In the genomic region with DNA sequence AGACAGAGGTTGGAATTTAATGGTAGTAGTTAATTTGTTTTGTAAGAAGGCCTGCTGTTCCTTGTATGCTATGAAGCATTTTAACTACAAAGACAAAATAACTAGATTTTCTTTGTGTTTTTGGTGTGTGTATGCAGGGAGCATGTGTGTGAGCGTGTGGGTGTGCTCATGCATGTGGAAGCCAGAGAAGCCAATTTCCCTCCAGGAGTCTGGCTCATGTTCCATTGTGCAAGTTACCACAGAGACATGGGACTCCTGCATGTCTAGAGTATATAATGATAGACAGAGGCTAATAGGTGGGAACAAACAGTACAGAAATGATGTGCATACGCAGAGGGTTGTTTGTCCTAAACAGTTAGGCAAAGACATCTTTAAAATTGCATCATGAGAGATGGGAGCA, we compare ENCODE assay signal across 28 mouse cellular contexts.
DNase-seq lines count a peak whose midpoint lies in the region; ATAC-seq and TF ChIP-seq lines count a peak whose summit lies in the region.
"Had no signal": no experiment of that assay in that cellular context is flagged by ENCODE, and none has a peak within 500 bp of the region (broad histone marks: within the 10 kb centered on the region; RNA-seq: fewer than 3 reads in every experiment).

No protein-coding gene starts in this region.

- no peak overlapping the region for H3K9ac ChIP-seq in kidney, embryonic 14.5 days (ENCODE audit: low read depth, low read length)
- H3K9ac ChIP-seq: embryonic facial prominence, embryonic 13.5 days; forebrain, embryonic 12.5 days; forebrain, embryonic 15.5 days; heart, embryonic 12.5 days; heart, embryonic 15.5 days; hindbrain, embryonic 13.5 days; intestine, embryonic 15.5 days had no signal

- H3K4me1 ChIP-seq in kidney, adult 2 months (ENCODE audit: control insufficient read depth, insufficient read depth, low read length) = no peaks in the 10 kb centered on the region
- H3K4me1 ChIP-seq in kidney, embryonic 14.5 days (ENCODE audit: control insufficient read depth, insufficient read depth, low read length) = no peaks in the 10 kb centered on the region
- H3K4me1 ChIP-seq: embryonic facial prominence, embryonic 10.5 days; embryonic facial prominence, embryonic 13.5 days; forebrain, embryonic 12.5 days; forebrain, embryonic 15.5 days; heart, embryonic 12.5 days; heart, embryonic 15.5 days; hindbrain, embryonic 10.5 days; hindbrain, embryonic 13.5 days; intestine, embryonic 15.5 days had no signal

- H3K27me3 ChIP-seq in kidney, adult 2 months (replicated peaks; ENCODE audit: control insufficient read depth, insufficient read depth, low read length) = no peaks in the 10 kb centered on the region
- H3K27me3 ChIP-seq in kidney, embryonic 14.5 days (ENCODE audit: control insufficient read depth, insufficient read depth, low read length) = no peaks in the 10 kb centered on the region
- H3K27me3 ChIP-seq: embryonic facial prominence, embryonic 13.5 days; forebrain, embryonic 12.5 days; forebrain, embryonic 15.5 days; heart, embryonic 12.5 days; heart, embryonic 15.5 days; hindbrain, embryonic 13.5 days; intestine, embryonic 15.5 days had no signal

- H3K4me2 ChIP-seq in kidney, embryonic 14.5 days (replicated peaks; ENCODE audit: low read depth, low read length) = no peak overlapping the region
- H3K4me2 ChIP-seq: embryonic facial prominence, embryonic 13.5 days; forebrain, embryonic 12.5 days; forebrain, embryonic 15.5 days; heart, embryonic 12.5 days; heart, embryonic 15.5 days; hindbrain, embryonic 13.5 days; intestine, embryonic 15.5 days had no signal

- no peak overlapping the region for H3K27ac ChIP-seq in kidney, adult 2 months (ENCODE audit: insufficient read depth, low read depth, low read length)
- H3K27ac ChIP-seq in kidney, embryonic 14.5 days (ENCODE audit: low read depth, low read length) = no peak overlapping the region
- H3K27ac ChIP-seq: embryonic facial prominence, embryonic 10.5 days; embryonic facial prominence, embryonic 13.5 days; forebrain, embryonic 12.5 days; forebrain, embryonic 15.5 days; heart, embryonic 15.5 days; hindbrain, embryonic 10.5 days; hindbrain, embryonic 13.5 days; intestine, embryonic 15.5 days had no signal

- no peak for TF ChIP-seq POLR2A in kidney, adult 2 months (IDR thresholded peaks at IDR 0.05; ENCODE audit: low read depth, low read length)

- DNase-seq in cerebellum, adult 8-10 months = peak; percentile 7
- no peak for DNase-seq in cerebellum, postnatal 4 days (ENCODE audit: low spot score in 2 of 2)
- DNase-seq in brain, adult 2 months (ENCODE audit: low read depth, low spot score) = peak; percentile 37
- peak; percentile 18 for DNase-seq in cerebellum, adult 9-11 months
- peak; percentile 48 to 57 for DNase-seq in cerebellum, postnatal 25 days
- DNase-seq in kidney, adult 2 months = no peak
- DNase-seq in urinary bladder, postnatal 14 days (ENCODE audit: low spot score) = no peak
- DNase-seq: adrenal gland, adult 8-10 months; adrenal gland, postnatal 25 days; embryo, embryonic 11 days; gastrocnemius, postnatal 25 days; heart, adult 18-20 months; heart, postnatal 10 days; heart, postnatal 36 days; kidney, adult 11 months had no signal

- no peak for TF ChIP-seq CTCF in kidney, adult 2 months (conservative IDR thresholded peaks at IDR 0.05; ENCODE audit: insufficient read depth, insufficient read length, low read depth, low read length)

- no peak overlapping the region for H3K4me3 ChIP-seq in kidney, adult 2 months (ENCODE audit: insufficient read depth, low read depth, low read length)
- no peak overlapping the region for H3K4me3 ChIP-seq in kidney, embryonic 14.5 days (ENCODE audit: low read length)
- H3K4me3 ChIP-seq: embryonic facial prominence, embryonic 10.5 days; embryonic facial prominence, embryonic 13.5 days; erythroblast, embryonic 14.5 days; forebrain, embryonic 12.5 days; forebrain, embryonic 15.5 days; heart, embryonic 12.5 days; heart, embryonic 15.5 days; hindbrain, embryonic 10.5 days; hindbrain, embryonic 13.5 days; intestine, embryonic 15.5 days had no signal

- ATAC-seq in kidney, embryonic 14.5 days (ENCODE audit: low FRiP score, low TSS enrichment) = no peak
- ATAC-seq: CD4-positive, CD25-positive, alpha-beta regulatory T cell, adult 4 months; forebrain, embryonic 15.5 days; hindbrain, embryonic 16.5 days; intestine, embryonic 15.5 days had no signal

- H3K9me3 ChIP-seq in kidney, embryonic 14.5 days (ENCODE audit: control insufficient read depth, low read length) = no peaks in the 10 kb centered on the region
- H3K9me3 ChIP-seq: embryonic facial prominence, embryonic 10.5 days; embryonic facial prominence, embryonic 13.5 days; forebrain, embryonic 12.5 days; forebrain, embryonic 15.5 days; heart, embryonic 12.5 days; heart, embryonic 15.5 days; hindbrain, embryonic 10.5 days; hindbrain, embryonic 13.5 days; intestine, embryonic 15.5 days had no signal

- no peaks in the 10 kb centered on the region for H3K36me3 ChIP-seq in kidney, adult 2 months (ENCODE audit: control insufficient read depth, insufficient read depth, low read length)
- no peaks in the 10 kb centered on the region for H3K36me3 ChIP-seq in kidney, embryonic 14.5 days (ENCODE audit: control insufficient read depth, insufficient read depth, low read length)
- H3K36me3 ChIP-seq: embryonic facial prominence, embryonic 10.5 days; embryonic facial prominence, embryonic 13.5 days; forebrain, embryonic 12.5 days; forebrain, embryonic 15.5 days; heart, embryonic 12.5 days; heart, embryonic 15.5 days; hindbrain, embryonic 10.5 days; hindbrain, embryonic 13.5 days; intestine, embryonic 15.5 days had no signal

- 86% methylated on average over 2 of the region's 2 CpGs for WGBS in kidney, adult 2 months
- 89% methylated on average over 2 of the region's 2 CpGs for WGBS in kidney, embryonic 14.5 days

Comparison
In these comparisons a context has a peak if more than half of its experiments do, and no peak if none do; other contexts are left out.
1. DNase-seq: peak in cerebellum, adult 8-10 months (single experiment), brain, adult 2 months (single experiment), cerebellum, adult 9-11 months (single experiment) and cerebellum, postnatal 25 days (2 of 2); none in cerebellum, postnatal 4 days (0 of 2), kidney, adult 2 months (single experiment) and urinary bladder, postnatal 14 days (single experiment).